Mouse (Mus musculus) testis, postnatal 14 days (tissue): ENCODE measurements around the gene Gm12695.

ENCODE experiments used
- DNase-seq: peaks from one replicate; pipeline ENCODE4 v3.0.0; 2021; ENCODE audit warnings: low spot score

The Gm12695 gene

GRCm38 (mm10) chr4:96785086-96785485, at the start of gene Gm12695:
Gm12695 (minus strand) TSS chr4:96785186.
- DNase-seq, result no peak

- no peak for DNase-seq
Observed at GRCm38 (mm10) chr4:96825540-96826045, 40.6 kb upstream of the Gm12695 start.

GRCm38 (mm10) chr4:96806824-96807808, 22.1 kb upstream of the Gm12695 start:
- DNase-seq, result peak; percentile 7

GRCm38 (mm10) chr4:96799380-96800157, 14.6 kb upstream of the Gm12695 start:
- DNase-seq, result no peak

- no peak for DNase-seq
Observed at GRCm38 (mm10) chr4:96797583-96797982, 12.6 kb upstream of the Gm12695 start.

GRCm38 (mm10) chr4:96791301-96791700, 6.3 kb upstream of the Gm12695 start:
- no peak for DNase-seq

- no peak for DNase-seq
Observed at GRCm38 (mm10) chr4:96789905-96790304, 4.9 kb upstream of the Gm12695 start.

GRCm38 (mm10) chr4:96786610-96787009, 1.6 kb upstream of the Gm12695 start:
- no peak for DNase-seq

- no peak for DNase-seq
Observed at GRCm38 (mm10) chr4:96772966-96773566, 11.9 kb downstream of the Gm12695 start.

GRCm38 (mm10) chr4:96766396-96766998, 18.5 kb downstream of the Gm12695 start:
- no peak for DNase-seq

GRCm38 (mm10) chr4:96751953-96752352, 33.0 kb downstream of the Gm12695 start:
- DNase-seq, result no peak

GRCm38 (mm10) chr4:96740472-96740871, 44.5 kb downstream of the Gm12695 start:
- no peak for DNase-seq

- no peak for DNase-seq
Observed at GRCm38 (mm10) chr4:96729256-96729655, 55.7 kb downstream of the Gm12695 start.

- no peak for DNase-seq
Observed at GRCm38 (mm10) chr4:96728211-96728610, 56.8 kb downstream of the Gm12695 start.

- DNase-seq, result no peak
Observed at GRCm38 (mm10) chr4:96725415-96726055, 59.5 kb downstream of the Gm12695 start.

- DNase-seq, result no peak
Observed at GRCm38 (mm10) chr4:96722301-96722700, 62.7 kb downstream of the Gm12695 start.

- no peak for DNase-seq
Observed at GRCm38 (mm10) chr4:96718977-96719966, 65.7 kb downstream of the Gm12695 start.

GRCm38 (mm10) chr4:96718503-96718902, 66.5 kb downstream of the Gm12695 start:
- DNase-seq, result no peak

GRCm38 (mm10) chr4:96705281-96705951, 79.6 kb downstream of the Gm12695 start:
- DNase-seq, result no peak

GRCm38 (mm10) chr4:96698218-96698561, 86.8 kb downstream of the Gm12695 start:
- no peak for DNase-seq
